Mouse (Mus musculus) heart, adult 2 months (tissue): ENCODE data around the gene Fbrs.
"Not testable (repeated sequence)": the region's sequence is repeated elsewhere in the genome, so short reads cannot be mapped to it uniquely, and the experiment has no call there.

Experiments used
- CTCF ChIP-seq: fragments of 200-600 bp; IDR thresholded peaks from 2 replicates; pipeline ENCODE4 v1.8.1; 2022; ENCODE audit warnings: antibody characterized with exemption, mild to moderate bottlenecking, moderate library complexity
- EP300 ChIP-seq: fragments of 200-500 bp; IDR thresholded peaks from 2 replicates; pipeline ENCODE4 v1.6.1; 2011; ENCODE audit warnings: low read depth, low read length, control low read depth; ENCODE audit not compliant: insufficient read depth
- POLR2A ChIP-seq: fragments of 200-500 bp; IDR thresholded peaks from 2 replicates; pipeline ENCODE4 v1.6.1; 2011; ENCODE audit warnings: mild to moderate bottlenecking, low read depth, low read length, control low read depth; ENCODE audit not compliant: insufficient read depth

DNA sequence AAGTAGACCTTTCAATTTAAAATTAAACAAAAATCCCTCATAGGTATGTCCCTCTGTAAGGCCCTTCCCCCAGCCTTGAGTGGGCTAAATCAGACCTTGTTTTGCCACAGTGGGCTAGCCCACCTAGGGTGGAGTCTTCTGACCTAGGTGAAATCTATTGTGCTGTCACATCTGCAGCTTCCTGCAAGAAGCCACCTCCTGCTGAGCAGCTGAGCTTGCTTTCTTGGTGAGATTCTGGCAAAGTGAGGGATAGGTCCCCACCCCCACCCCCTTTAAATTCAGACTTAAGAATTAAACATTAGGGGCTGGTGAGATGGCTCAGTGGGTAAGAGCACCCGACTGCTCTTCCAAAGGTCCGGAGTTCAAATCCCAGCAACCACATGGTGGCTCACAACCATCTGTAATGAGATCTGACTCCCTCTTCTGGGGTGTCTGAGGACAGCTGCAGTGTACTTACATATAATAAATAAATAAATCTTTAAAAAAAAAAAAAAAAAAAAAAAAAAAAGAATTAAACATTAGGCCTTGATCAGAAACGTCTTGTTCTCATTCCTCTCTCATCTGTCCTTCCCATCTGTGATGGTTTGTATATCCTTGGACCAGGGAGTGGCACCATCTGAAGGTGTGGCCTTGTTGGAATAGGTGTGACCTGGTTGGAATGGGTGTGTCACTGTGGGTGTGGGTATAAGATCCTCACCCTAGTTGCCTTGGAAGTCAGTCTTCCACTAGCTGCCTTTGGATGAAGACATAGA is 20.5 kb upstream of the Fbrs start:
- not testable (repeated sequence) for TF ChIP-seq EP300, POLR2A, CTCF
